Mouse (Mus musculus): ENCODE measurements at regions not wholly inside any gene's neighbourhood (a gene's known extent, or its start where the extent isn't known, plus 50 kb on each side); places are given as distances from the start of the nearest gene placed in this dataset.

DNA sequence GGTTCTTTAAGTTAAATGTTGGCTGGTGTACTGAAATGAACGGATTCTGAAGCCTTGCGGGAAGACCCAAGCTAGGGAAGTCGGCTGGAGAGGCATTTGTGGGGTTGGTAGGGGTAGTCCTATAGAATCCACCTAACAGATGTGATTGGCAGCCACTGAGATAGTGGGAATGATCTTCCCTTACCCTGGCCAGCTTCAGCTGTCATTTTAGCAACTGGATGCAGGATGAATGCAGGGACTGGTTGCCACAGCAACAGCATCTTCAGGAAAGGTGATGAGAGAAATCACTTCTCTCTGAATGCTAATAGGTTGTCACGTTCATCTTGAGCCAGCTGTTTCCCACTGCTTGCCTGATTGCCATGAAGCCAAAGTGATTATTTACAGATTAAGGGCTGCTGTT lies 224.5 kb downstream of the Dact1 start:
- no peak for TF ChIP-seq CTCF (IDR thresholded peaks at IDR 0.05; ENCODE audit: low read depth)
- no peak for TF ChIP-seq EP300 (IDR thresholded peaks at IDR 0.05; ENCODE audit: low read depth)

Measured in liver, embryonic 14.5 days (tissue).